Mouse (Mus musculus): Measurements from ENCODE around the gene Serpina1f. TPM values are rescaled to one million over a fixed set of nuclear protein-coding genes. Genes with fewer than 3 reads are reported as not detected.
A peak's percentile ranks its signal among the peaks of the same experiment; 100 is the strongest.
"Not testable (repeated sequence)": the region's sequence is repeated elsewhere in the genome, so short reads cannot be mapped to it uniquely, and the experiment has no call there.

Gene Serpina1f
- total RNA-seq, 2 experiments from 2014 or later, result not detected

- DNase-seq (ENCODE audit: low spot score in 2 of 2), result peak; percentile 6 to 18
- intact Hi-C loops (cut with DNase I), result no loop called here
Measured at GRCm38 (mm10) chr12:103670344-103670743, 25.0 kb downstream of the Serpina1f start.

- intact Hi-C loops (cut with DNase I), result no loop called here
- no peak for DNase-seq (ENCODE audit: low spot score in 2 of 2)
Measured at GRCm38 (mm10) chr12:103665286-103665685, 30.0 kb downstream of the Serpina1f start.

GRCm38 (mm10) chr12:103662053-103662452 is 33.3 kb downstream of the Serpina1f start:
- DNase-seq (ENCODE audit: low spot score in 2 of 2); intact Hi-C loops (cut with DNase I): not testable (repeated sequence)

GRCm38 (mm10) chr12:103660076-103660475 is 35.3 kb downstream of the Serpina1f start:
- DNase-seq (ENCODE audit: low spot score in 2 of 2), result no peak
- intact Hi-C loops (cut with DNase I), result no loop called here

GRCm38 (mm10) chr12:103659171-103659570 is 36.2 kb downstream of the Serpina1f start:
- intact Hi-C loops (cut with DNase I), result no loop called here
- no peak for DNase-seq (ENCODE audit: low spot score in 2 of 2)

- intact Hi-C loops (cut with DNase I), result no loop called here
- DNase-seq (ENCODE audit: low spot score in 2 of 2), result no peak
Measured at GRCm38 (mm10) chr12:103657991-103658390, 37.3 kb downstream of the Serpina1f start.

- intact Hi-C loops (cut with DNase I), result no loop called here
Measured at GRCm38 (mm10) chr12:103656848-103657626, 38.3 kb downstream of the Serpina1f start, which contains the start of gene Serpina6. TSS of gene Serpina6 (minus strand) at chr12:103657212.

GRCm38 (mm10) chr12:103655123-103656044 is 39.9 kb downstream of the Serpina1f start:
- intact Hi-C loops (cut with DNase I), result no loop called here
- no peak for DNase-seq (ENCODE audit: low spot score in 2 of 2)

More at GRCm38 (mm10) chr12:103656848-103657626, 38.3 kb downstream of the Serpina1f start, which contains the start of gene Serpina6:
- no peak for DNase-seq (ENCODE audit: low spot score in 2 of 2)

GRCm38 (mm10) chr12:103653836-103654235 is 41.5 kb downstream of the Serpina1f start:
- intact Hi-C loops (cut with DNase I), result no loop called here
- DNase-seq (ENCODE audit: low spot score in 2 of 2), result no peak

- intact Hi-C loops (cut with DNase I), result no loop called here
- no peak for DNase-seq (ENCODE audit: low spot score in 2 of 2)
Measured at GRCm38 (mm10) chr12:103646314-103646713, 49.0 kb downstream of the Serpina1f start.

- DNase-seq (ENCODE audit: low spot score in 2 of 2), result no peak
- intact Hi-C loops (cut with DNase I), result loop anchor here (5.0 kb wide), 2 partner anchors 147 to 217 kb away; partner anchors contain the start of gene Ddx24
Measured at GRCm38 (mm10) chr12:103644601-103645000, 50.7 kb downstream of the Serpina1f start.

- DNase-seq (ENCODE audit: low spot score in 2 of 2), result no peak
- intact Hi-C loops (cut with DNase I), result loop anchor here (5.0 kb wide), 2 partner anchors 147 to 217 kb away; partner anchors contain the start of gene Ddx24
Measured at GRCm38 (mm10) chr12:103643818-103644217, 51.5 kb downstream of the Serpina1f start.

- DNase-seq (ENCODE audit: low spot score in 2 of 2), result peak; percentile 58 to 71
- intact Hi-C loops (cut with DNase I), result loop anchor here (5.0 kb wide), 2 partner anchors 146 to 216 kb away; partner anchors contain the start of gene Ddx24
Measured at GRCm38 (mm10) chr12:103643336-103643735, 52.0 kb downstream of the Serpina1f start.

Other genes with a start within 250 kb of the Serpina1f start
- gene Ifi27l2b, start 238.3 kb downstream of the Serpina1f start, total RNA-seq (2021), result not detected
- 10 to 100 TPM; 23.4 to 25.1 TPM for gene Ppp4r4, start 163.2 kb downstream of the Serpina1f start, total RNA-seq (2021)
- gene Serpina10, start 64.1 kb downstream of the Serpina1f start, total RNA-seq (2021), result not detected
- not detected for gene Serpina6, start 38.3 kb downstream of the Serpina1f start, total RNA-seq (2021)
- gene Serpina16, start 19.4 kb downstream of the Serpina1f start, total RNA-seq (2021), result not detected
- gene Serpina1d, start 78.1 kb upstream of the Serpina1f start, total RNA-seq (2021), result not detected
- gene Serpina1b, start 134.8 kb upstream of the Serpina1f start, total RNA-seq (2021), result not detected
- not detected for gene Serpina1a, start 168.0 kb upstream of the Serpina1f start, total RNA-seq (2021)
- not detected for gene Serpina1c, start 209.4 kb upstream of the Serpina1f start, total RNA-seq (2021)

All from left cerebral cortex, postnatal 36 days (tissue).